Mouse (Mus musculus) myocyte (in vitro differentiated cells): ENCODE measurements around the gene P4ha3. TPM values are rescaled to one million over a fixed set of nuclear protein-coding genes. Genes with fewer than 3 reads are reported as not detected.

Source experiments
- H3K27me3 ChIP-seq: one replicate; pipeline ENCODE4 v1.6.1; 2011; ENCODE audit not compliant: control insufficient read depth, insufficient read depth, insufficient read length
- H3K36me3 ChIP-seq: one replicate; pipeline ENCODE4 v1.6.1; 2011; ENCODE audit not compliant: control insufficient read depth, insufficient read depth
- H3K4me2 ChIP-seq: one replicate; pipeline ENCODE4 v1.6.1; 2011; ENCODE audit warnings: low read depth, control low read depth
- H3K4me3 ChIP-seq: one replicate; pipeline ENCODE4 v1.5.1; 2011; ENCODE audit warnings: mild to moderate bottlenecking, control low read depth, moderate library complexity
- H3K79me2 ChIP-seq: one replicate; pipeline ENCODE4 v1.6.1; 2011; ENCODE audit not compliant: control insufficient read depth, insufficient read depth
- H3ac ChIP-seq: one replicate; pipeline ENCODE4 v1.6.1; 2011; ENCODE audit not compliant: control insufficient read depth, insufficient read length
- CEBPB ChIP-seq: IDR thresholded peaks from 2 replicates; pipeline ENCODE4 v1.6.1; 2011; ENCODE audit warnings: mild to moderate bottlenecking, moderate library complexity; ENCODE audit not compliant: poor library complexity, insufficient read depth, severe bottlenecking
- E2F4 ChIP-seq: IDR thresholded peaks from one replicate; pipeline ENCODE4 v1.6.1; 2011; ENCODE audit warnings: mild to moderate bottlenecking, control low read depth, moderate library complexity; ENCODE audit not compliant: insufficient read depth
- MAX ChIP-seq: IDR thresholded peaks from one replicate; pipeline ENCODE4 v1.6.1; 2011; ENCODE audit warnings: low read depth, mild to moderate bottlenecking, control low read depth
- MYOD1 ChIP-seq, 3 experiments: IDR thresholded peaks; one replicate each; pipeline ENCODE4 v1.6.1; 2011; ENCODE audit warnings: control low read depth in 2 of 3, low read depth in 2 of 3, mild to moderate bottlenecking in 2 of 3, moderate library complexity in 1 of 3; ENCODE audit not compliant: insufficient read length in 2 of 3, control insufficient read depth in 1 of 3
- MYOG ChIP-seq, 3 experiments: IDR thresholded peaks; one replicate each; pipeline ENCODE4 v1.6.1; 2011; ENCODE audit warnings: control low read depth in 2 of 3, low read depth in 2 of 3, mild to moderate bottlenecking in 2 of 3; ENCODE audit not compliant: insufficient read length in 2 of 3, control insufficient read depth in 1 of 3, insufficient read depth in 1 of 3
- POLR2A ChIP-seq: IDR thresholded peaks from one replicate; pipeline ENCODE4 v1.6.1; 2011; ENCODE audit warnings: low read depth, mild to moderate bottlenecking, control low read depth, moderate library complexity; ENCODE audit not compliant: insufficient read length
- POLR2AphosphoS2 ChIP-seq: IDR thresholded peaks from one replicate; pipeline ENCODE4 v1.6.1; 2011; ENCODE audit warnings: low read depth, control low read depth; ENCODE audit not compliant: insufficient read length
- REST ChIP-seq: IDR thresholded peaks from one replicate; pipeline ENCODE4 v1.6.1; 2011; ENCODE audit warnings: mild to moderate bottlenecking, control low read depth, moderate library complexity; ENCODE audit not compliant: insufficient read depth, insufficient read length
- SRF ChIP-seq: IDR thresholded peaks from one replicate; pipeline ENCODE4 v1.6.1; 2011; ENCODE audit warnings: low read depth; ENCODE audit not compliant: control insufficient read depth, insufficient read length
- TCF12 ChIP-seq: IDR thresholded peaks from one replicate; pipeline ENCODE4 v1.6.1; 2011; ENCODE audit warnings: mild to moderate bottlenecking, control low read depth; ENCODE audit not compliant: poor library complexity, insufficient read depth, severe bottlenecking
- TCF3 ChIP-seq: IDR thresholded peaks from one replicate; pipeline ENCODE4 v1.6.1; 2011; ENCODE audit warnings: low read depth, control low read depth; ENCODE audit not compliant: insufficient read length
- USF1 ChIP-seq: IDR thresholded peaks from one replicate; pipeline ENCODE4 v1.6.1; 2011; ENCODE audit warnings: low read depth, mild to moderate bottlenecking, control low read depth, moderate library complexity
- polyA plus RNA-seq: library from polyadenylated mRNA; unstranded; fragments of >200 nt; fragmentation: generic; extraction: Trizol; gene quantifications from one replicate; pipeline ENCODE4 v1.2.1, GENCODE M21; 2012; ENCODE audit warnings: missing spikeins

P4ha3 gene
- polyA plus RNA-seq, 1 experiment: 2.9 TPM

- no peaks in the 10 kb centered on the region for H3K36me3 ChIP-seq
- H3K4me3 ChIP-seq: no peak overlapping the region
- H3ac ChIP-seq: no peak overlapping the region
- H3K4me2 ChIP-seq: no peak overlapping the region
- TF ChIP-seq SRF (no peak), E2F4 (no peak), POLR2AphosphoS2 (no peak), REST (no peak), MYOD1 (IDR thresholded peaks at IDR 0.05; ENCODE audit: control insufficient read depth in 1 of 3, insufficient read length in 2 of 3, low read depth in 2 of 3) (no peak), TCF3 (no peak), MYOG (IDR thresholded peaks at IDR 0.05; ENCODE audit: control insufficient read depth in 1 of 3, insufficient read depth in 1 of 3, insufficient read length in 2 of 3, low read depth in 2 of 3) (no peak), TCF12 (no peak), USF1 (no peak), POLR2A (no peak), CEBPB (no peak), MAX (no peak)
- no peaks in the 10 kb centered on the region for H3K27me3 ChIP-seq
- no peaks in the 10 kb centered on the region for H3K79me2 ChIP-seq
Observed at GRCm38 (mm10) chr7:100312716-100313115, 27.4 kb downstream of the P4ha3 start.

- Histone ChIP-seq H3K79me2 (no peaks in the 10 kb centered on the region), H3K36me3 (no peaks in the 10 kb centered on the region), H3K4me3 (no peak overlapping the region), H3K4me2 (no peak overlapping the region), H3K27me3 (no peaks in the 10 kb centered on the region), H3ac (no peak overlapping the region)
- TF ChIP-seq POLR2A (no peak), E2F4 (no peak), TCF12 (no peak), REST (no peak), MAX (no peak), POLR2AphosphoS2 (no peak), TCF3 (no peak), USF1 (no peak), SRF (no peak), CEBPB (no peak)
Observed at GRCm38 (mm10) chr7:100316924-100317323, 31.6 kb downstream of the P4ha3 start.

DNA sequence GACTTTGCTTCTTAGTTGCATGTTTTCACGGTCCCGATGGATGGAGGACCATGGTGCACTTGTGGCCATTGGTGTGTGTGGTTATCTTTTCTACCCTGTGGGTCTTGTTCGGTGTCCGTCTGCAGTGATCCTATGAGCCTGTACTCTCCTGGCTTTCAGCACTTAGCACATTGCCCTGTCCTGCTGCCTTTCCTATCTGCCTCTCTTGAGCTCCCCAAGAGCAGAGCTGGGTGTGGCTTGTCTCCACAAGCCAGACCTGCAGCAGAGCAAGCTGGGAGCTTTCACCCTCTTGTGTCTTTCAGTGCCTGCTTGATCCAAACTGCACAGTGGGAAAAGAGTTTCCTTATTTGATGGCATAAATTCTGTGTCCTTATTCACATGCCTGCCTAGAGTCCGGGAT lies 32.2 kb downstream of the P4ha3 start:
- Histone ChIP-seq H3K4me3 (no peak overlapping the region), H3K4me2 (no peak overlapping the region), H3K79me2 (no peaks in the 10 kb centered on the region), H3ac (no peak overlapping the region), H3K36me3 (no peaks in the 10 kb centered on the region), H3K27me3 (no peaks in the 10 kb centered on the region)
- TF ChIP-seq TCF3: no peak
- TF ChIP-seq MYOG (IDR thresholded peaks at IDR 0.05; ENCODE audit: control insufficient read depth in 1 of 3, insufficient read depth in 1 of 3, insufficient read length in 2 of 3, low read depth in 2 of 3): no peak
- TF ChIP-seq TCF12: no peak
- TF ChIP-seq E2F4: no peak
- TF ChIP-seq USF1: no peak
- TF ChIP-seq REST: no peak
- no peak for TF ChIP-seq POLR2A
- no peak for TF ChIP-seq POLR2AphosphoS2
- no peak for TF ChIP-seq MYOD1 (IDR thresholded peaks at IDR 0.05; ENCODE audit: control insufficient read depth in 1 of 3, insufficient read length in 2 of 3, low read depth in 2 of 3)
- no peak for TF ChIP-seq SRF
- no peak for TF ChIP-seq CEBPB
- no peak for TF ChIP-seq MAX

DNA sequence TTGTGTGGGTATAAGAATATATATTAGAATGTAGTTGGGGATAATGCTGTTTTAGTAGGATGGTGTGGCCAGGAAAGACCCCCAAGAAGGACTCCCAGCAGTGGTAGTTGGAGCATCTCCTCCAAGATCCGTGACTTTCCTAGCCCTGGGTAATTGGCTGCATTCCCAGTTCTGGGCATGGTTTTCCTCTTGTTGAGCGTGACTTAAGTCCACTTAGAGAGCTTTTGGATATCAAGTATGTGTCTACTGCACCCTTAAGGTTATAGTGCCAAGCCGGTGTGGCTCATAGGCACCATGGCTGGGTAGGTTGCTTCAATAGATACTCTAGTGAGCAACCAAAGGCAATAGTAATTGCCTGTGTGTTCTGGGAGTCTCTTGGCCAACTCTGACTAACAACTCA lies 38.4 kb downstream of the P4ha3 start:
- Histone ChIP-seq H3K36me3 (peaks cover 5% of the 10 kb centered on the region), H3K79me2 (no peaks in the 10 kb centered on the region), H3K4me2 (no peak overlapping the region), H3K4me3 (no peak overlapping the region), H3K27me3 (no peaks in the 10 kb centered on the region), H3ac (no peak overlapping the region)
- TF ChIP-seq SRF (no peak), MAX (no peak), MYOG (IDR thresholded peaks at IDR 0.05; ENCODE audit: control insufficient read depth in 1 of 3, insufficient read depth in 1 of 3, insufficient read length in 2 of 3, low read depth in 2 of 3) (no peak), TCF3 (no peak), CEBPB (no peak), MYOD1 (IDR thresholded peaks at IDR 0.05; ENCODE audit: control insufficient read depth in 1 of 3, insufficient read length in 2 of 3, low read depth in 2 of 3) (no peak), REST (no peak), TCF12 (no peak), USF1 (no peak), POLR2A (no peak), POLR2AphosphoS2 (no peak), E2F4 (no peak)

DNA sequence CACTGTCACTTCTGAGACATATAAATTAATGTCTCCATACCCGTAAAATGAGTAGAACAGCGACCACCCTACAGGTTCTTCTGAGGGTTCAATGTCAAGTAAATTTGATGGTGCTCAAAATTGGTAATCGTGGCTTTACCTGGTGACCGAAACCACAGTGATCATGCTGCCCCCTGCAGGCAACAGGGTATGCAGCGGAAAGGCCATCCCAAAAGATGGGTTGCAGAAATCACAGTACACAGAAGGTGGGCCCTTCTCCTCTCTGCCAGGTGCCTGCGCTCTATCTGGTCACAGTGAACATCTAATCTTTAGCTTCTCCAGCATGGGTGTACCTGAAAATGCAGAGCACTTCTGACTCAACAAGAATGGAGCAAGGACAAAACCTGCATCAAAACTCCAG lies 40.2 kb downstream of the P4ha3 start:
- Histone ChIP-seq H3K4me2 (no peak overlapping the region), H3ac (no peak overlapping the region), H3K36me3 (peaks cover 5% of the 10 kb centered on the region), H3K4me3 (no peak overlapping the region), H3K79me2 (no peaks in the 10 kb centered on the region), H3K27me3 (no peaks in the 10 kb centered on the region)
- TF ChIP-seq REST (no peak), POLR2AphosphoS2 (no peak), SRF (no peak), POLR2A (no peak), MAX (no peak), USF1 (no peak), TCF12 (no peak), TCF3 (no peak), MYOD1 (IDR thresholded peaks at IDR 0.05; ENCODE audit: control insufficient read depth in 1 of 3, insufficient read length in 2 of 3, low read depth in 2 of 3) (no peak), CEBPB (no peak)
